Mouse (Mus musculus) brain, embryonic 14.5 days (tissue): ENCODE results near the gene Lrrc75a.

Experiments
- CTCF ChIP-seq: fragments of 200-500 bp; IDR thresholded peaks from 2 replicates; pipeline ENCODE4 v1.5.1; 2012; ENCODE audit warnings: inconsistent platforms, mild to moderate bottlenecking, moderate library complexity, borderline replicate concordance; ENCODE audit not compliant: insufficient read depth, insufficient read length; ENCODE audit errors: extremely low read depth
- POLR2A ChIP-seq: fragments of 200-500 bp; IDR thresholded peaks from 2 replicates; pipeline ENCODE4 v1.6.1; 2012; ENCODE audit warnings: mild to moderate bottlenecking, inconsistent platforms, borderline replicate concordance; ENCODE audit not compliant: poor library complexity, insufficient read depth, insufficient read length, severe bottlenecking; ENCODE audit errors: extremely low read depth

GRCm38 (mm10) chr11:62678778-62679354 lies 30.5 kb upstream of the Lrrc75a start:
- TF ChIP-seq CTCF = no peak
- no peak for TF ChIP-seq POLR2A
